Mouse (Mus musculus): ENCODE results near the gene Nxf3. TPM values are rescaled to one million over a fixed set of nuclear protein-coding genes. Genes with fewer than 3 reads are reported as not detected.

The Nxf3 gene
- 21.8 TPM for polyA plus RNA-seq (2012; fragmentation: generic; extraction: Trizol)
- long read RNA-seq, experiment 1, partial matches to known transcripts: 1 of 7 reads
- long read RNA-seq, experiment 1, other reads (novel, unspliced or antisense): 6 of 7 reads
- long read RNA-seq, experiment 2, partial matches to known transcripts: 0 of 9 reads
- long read RNA-seq, experiment 2, other reads (novel, unspliced or antisense): 9 of 9 reads

GRCm38 (mm10) chrX:136085155-136085554 lies at the start of gene Nxf3:
TSS of gene Nxf3 (minus strand) at chrX:136085255.
- no peak for TF ChIP-seq FOSL1 (IDR thresholded peaks at IDR 0.05; ENCODE audit: insufficient read depth, low read length, poor library complexity, severe bottlenecking)
- no peak for TF ChIP-seq USF1 (IDR thresholded peaks at IDR 0.05; ENCODE audit: low read depth)
- no peak for TF ChIP-seq MAX (IDR thresholded peaks at IDR 0.05)
- Histone ChIP-seq H3K36me3 (ENCODE audit: control insufficient read depth, insufficient read depth) (peaks cover 12% of the 10 kb centered on the region), H3K79me2 (ENCODE audit: control insufficient read depth, insufficient read depth) (peaks cover 32% of the 10 kb centered on the region), H3ac (ENCODE audit: control insufficient read depth, insufficient read length, low read depth) (peak within 1 kb of the TSS; percentile 69), H3K27me3 (ENCODE audit: control insufficient read depth, insufficient read depth, insufficient read length) (no peaks in the 10 kb centered on the region), H3K4me3 (ENCODE audit: insufficient read depth, poor library complexity, severe bottlenecking) (peak within 1 kb of the TSS; percentile 35), H3K79me3 (ENCODE audit: low read depth) (peaks cover 13% of the 10 kb centered on the region)

DNA sequence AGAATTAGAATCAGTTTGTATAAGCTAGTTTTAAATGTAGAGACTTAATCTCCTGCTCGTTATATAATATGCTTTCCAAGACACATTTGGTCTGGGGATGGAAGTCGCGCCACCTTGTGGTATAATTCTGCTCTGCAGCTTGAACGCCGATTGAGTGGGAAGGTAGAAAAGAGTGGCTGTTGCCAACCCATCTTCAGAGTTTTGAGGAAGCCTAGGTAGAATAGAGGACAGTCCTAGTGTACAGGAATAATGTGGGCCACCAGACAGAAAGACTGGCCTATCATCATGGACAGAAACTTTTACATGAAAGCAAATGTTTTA lies 42.6 kb upstream of the Nxf3 start:
- no peaks in the 10 kb centered on the region for H3K79me2 ChIP-seq (ENCODE audit: control insufficient read depth, insufficient read depth)
- no peaks in the 10 kb centered on the region for H3K79me3 ChIP-seq (ENCODE audit: low read depth)
- no peak overlapping the region for H3K4me3 ChIP-seq (ENCODE audit: insufficient read depth, poor library complexity, severe bottlenecking)
- H3K27me3 ChIP-seq (ENCODE audit: control insufficient read depth, insufficient read depth, insufficient read length): no peaks in the 10 kb centered on the region
- no peak overlapping the region for H3ac ChIP-seq (ENCODE audit: control insufficient read depth, insufficient read length, low read depth)
- no peak for TF ChIP-seq MAX (IDR thresholded peaks at IDR 0.05)
- TF ChIP-seq USF1 (IDR thresholded peaks at IDR 0.05; ENCODE audit: low read depth): no peak
- TF ChIP-seq CEBPB (IDR thresholded peaks at IDR 0.05; ENCODE audit: low read depth): no peak
- no peak for TF ChIP-seq FOSL1 (IDR thresholded peaks at IDR 0.05; ENCODE audit: insufficient read depth, low read length, poor library complexity, severe bottlenecking)
- TF ChIP-seq MYOG (IDR thresholded peaks at IDR 0.05; ENCODE audit: control insufficient read depth, extremely low read depth, insufficient read length): no peak
- TF ChIP-seq MYOD1 (IDR thresholded peaks at IDR 0.05; ENCODE audit: control insufficient read depth, insufficient read length, low read depth): no peak
- TF ChIP-seq CTCF (IDR thresholded peaks at IDR 0.05; ENCODE audit: control insufficient read depth, insufficient read depth, insufficient read length): no peak
- H3K36me3 ChIP-seq (ENCODE audit: control insufficient read depth, insufficient read depth): no peaks in the 10 kb centered on the region

DNA sequence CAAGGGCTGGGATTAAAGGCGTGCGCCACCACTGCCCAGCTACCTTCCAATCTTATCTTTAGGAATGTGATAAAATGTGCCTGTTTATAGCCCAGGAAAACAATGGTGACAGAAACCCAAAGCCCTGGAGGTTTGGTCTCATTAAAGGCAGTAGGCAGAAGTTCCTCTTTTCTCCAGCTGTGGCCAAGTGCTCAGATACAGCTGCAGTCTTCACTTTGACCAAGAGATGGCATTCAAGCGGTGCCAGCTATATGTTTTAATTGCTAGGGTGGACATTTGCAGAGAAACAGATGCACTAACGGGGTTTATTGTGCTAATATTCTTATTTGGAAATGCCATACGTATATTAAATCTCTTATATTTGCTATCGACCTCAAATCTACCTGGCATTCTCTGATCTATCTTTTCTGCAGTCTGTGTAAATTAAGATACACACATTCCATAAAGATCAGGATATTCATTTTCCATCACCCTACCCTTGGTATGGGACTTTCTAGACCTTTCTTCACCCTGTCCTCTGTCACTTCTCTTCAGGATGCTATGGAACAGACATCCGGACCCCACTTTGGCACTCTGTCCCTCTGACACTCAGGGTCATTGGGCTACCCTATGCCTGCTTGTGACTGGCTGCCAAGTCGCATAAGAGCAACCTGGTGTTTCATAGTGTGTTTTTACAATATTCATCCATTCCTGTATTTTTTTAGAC lies 42.1 kb upstream of the Nxf3 start:
- H3K4me3 ChIP-seq (ENCODE audit: insufficient read depth, poor library complexity, severe bottlenecking): no peak overlapping the region
- no peaks in the 10 kb centered on the region for H3K79me2 ChIP-seq (ENCODE audit: control insufficient read depth, insufficient read depth)
- no peaks in the 10 kb centered on the region for H3K27me3 ChIP-seq (ENCODE audit: control insufficient read depth, insufficient read depth, insufficient read length)
- no peaks in the 10 kb centered on the region for H3K79me3 ChIP-seq (ENCODE audit: low read depth)
- TF ChIP-seq CEBPB (IDR thresholded peaks at IDR 0.05; ENCODE audit: low read depth) (no peak), MAX (IDR thresholded peaks at IDR 0.05) (no peak), CTCF (IDR thresholded peaks at IDR 0.05; ENCODE audit: control insufficient read depth, insufficient read depth, insufficient read length) (no peak), FOSL1 (IDR thresholded peaks at IDR 0.05; ENCODE audit: insufficient read depth, low read length, poor library complexity, severe bottlenecking) (no peak), MYOG (IDR thresholded peaks at IDR 0.05; ENCODE audit: control insufficient read depth, extremely low read depth, insufficient read length) (no peak), MYOD1 (IDR thresholded peaks at IDR 0.05; ENCODE audit: control insufficient read depth, insufficient read length, low read depth) (no peak)
- no peak overlapping the region for H3ac ChIP-seq (ENCODE audit: control insufficient read depth, insufficient read length, low read depth)
- no peaks in the 10 kb centered on the region for H3K36me3 ChIP-seq (ENCODE audit: control insufficient read depth, insufficient read depth)

- Histone ChIP-seq H3K27me3 (ENCODE audit: control insufficient read depth, insufficient read depth, insufficient read length) (no peaks in the 10 kb centered on the region), H3K79me2 (ENCODE audit: control insufficient read depth, insufficient read depth) (no peaks in the 10 kb centered on the region), H3K4me3 (ENCODE audit: insufficient read depth, poor library complexity, severe bottlenecking) (no peak overlapping the region), H3K36me3 (ENCODE audit: control insufficient read depth, insufficient read depth) (no peaks in the 10 kb centered on the region), H3K79me3 (ENCODE audit: low read depth) (no peaks in the 10 kb centered on the region), H3ac (ENCODE audit: control insufficient read depth, insufficient read length, low read depth) (no peak overlapping the region)
- TF ChIP-seq USF1 (IDR thresholded peaks at IDR 0.05; ENCODE audit: low read depth): no peak
- no peak for TF ChIP-seq MAX (IDR thresholded peaks at IDR 0.05)
- TF ChIP-seq FOSL1 (IDR thresholded peaks at IDR 0.05; ENCODE audit: insufficient read depth, low read length, poor library complexity, severe bottlenecking): no peak
- no peak for TF ChIP-seq MYOG (IDR thresholded peaks at IDR 0.05; ENCODE audit: control insufficient read depth, extremely low read depth, insufficient read length)
- no peak for TF ChIP-seq CEBPB (IDR thresholded peaks at IDR 0.05; ENCODE audit: low read depth)
- TF ChIP-seq CTCF (IDR thresholded peaks at IDR 0.05; ENCODE audit: control insufficient read depth, insufficient read depth, insufficient read length): no peak
- no peak for TF ChIP-seq MYOD1 (IDR thresholded peaks at IDR 0.05; ENCODE audit: control insufficient read depth, insufficient read length, low read depth)
Observed at GRCm38 (mm10) chrX:136115419-136115961, 30.4 kb upstream of the Nxf3 start.

DNA sequence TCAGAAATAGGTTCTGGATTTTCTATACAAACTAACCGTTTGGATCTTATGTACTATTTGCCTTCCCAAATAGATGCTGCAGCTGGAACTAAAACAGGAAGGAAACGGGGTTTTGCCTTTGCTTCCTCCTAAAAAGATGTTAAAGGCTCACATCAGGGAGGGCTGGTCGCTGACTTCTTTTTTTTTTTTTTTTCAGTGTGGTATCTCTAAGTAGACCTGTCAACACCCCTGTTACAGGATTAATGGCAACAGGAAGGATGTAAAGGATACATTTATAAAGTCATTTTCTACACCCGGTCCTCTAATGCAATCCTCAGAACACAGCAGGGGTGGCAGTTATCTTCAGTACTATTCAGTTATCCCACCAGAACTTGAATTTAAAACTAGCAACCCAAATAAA lies 30.0 kb upstream of the Nxf3 start:
- no peak overlapping the region for H3K4me3 ChIP-seq (ENCODE audit: insufficient read depth, poor library complexity, severe bottlenecking)
- H3ac ChIP-seq (ENCODE audit: control insufficient read depth, insufficient read length, low read depth): no peak overlapping the region
- no peaks in the 10 kb centered on the region for H3K36me3 ChIP-seq (ENCODE audit: control insufficient read depth, insufficient read depth)
- no peaks in the 10 kb centered on the region for H3K79me2 ChIP-seq (ENCODE audit: control insufficient read depth, insufficient read depth)
- H3K79me3 ChIP-seq (ENCODE audit: low read depth): no peaks in the 10 kb centered on the region
- TF ChIP-seq MYOD1 (IDR thresholded peaks at IDR 0.05; ENCODE audit: control insufficient read depth, insufficient read length, low read depth) (no peak), MAX (IDR thresholded peaks at IDR 0.05) (no peak), FOSL1 (IDR thresholded peaks at IDR 0.05; ENCODE audit: insufficient read depth, low read length, poor library complexity, severe bottlenecking) (no peak), USF1 (IDR thresholded peaks at IDR 0.05; ENCODE audit: low read depth) (no peak), MYOG (IDR thresholded peaks at IDR 0.05; ENCODE audit: control insufficient read depth, extremely low read depth, insufficient read length) (no peak), CTCF (IDR thresholded peaks at IDR 0.05; ENCODE audit: control insufficient read depth, insufficient read depth, insufficient read length) (no peak), CEBPB (IDR thresholded peaks at IDR 0.05; ENCODE audit: low read depth) (no peak)
- no peaks in the 10 kb centered on the region for H3K27me3 ChIP-seq (ENCODE audit: control insufficient read depth, insufficient read depth, insufficient read length)

Data from C2C12 (cell line).